Mouse (Mus musculus): ENCODE results near the gene Chd9. TPM values are rescaled to one million over a fixed set of nuclear protein-coding genes. Genes with fewer than 3 reads are reported as not detected.

Chd9 gene
- polyA plus RNA-seq, 1 experiment, result 882 TPM

DNA sequence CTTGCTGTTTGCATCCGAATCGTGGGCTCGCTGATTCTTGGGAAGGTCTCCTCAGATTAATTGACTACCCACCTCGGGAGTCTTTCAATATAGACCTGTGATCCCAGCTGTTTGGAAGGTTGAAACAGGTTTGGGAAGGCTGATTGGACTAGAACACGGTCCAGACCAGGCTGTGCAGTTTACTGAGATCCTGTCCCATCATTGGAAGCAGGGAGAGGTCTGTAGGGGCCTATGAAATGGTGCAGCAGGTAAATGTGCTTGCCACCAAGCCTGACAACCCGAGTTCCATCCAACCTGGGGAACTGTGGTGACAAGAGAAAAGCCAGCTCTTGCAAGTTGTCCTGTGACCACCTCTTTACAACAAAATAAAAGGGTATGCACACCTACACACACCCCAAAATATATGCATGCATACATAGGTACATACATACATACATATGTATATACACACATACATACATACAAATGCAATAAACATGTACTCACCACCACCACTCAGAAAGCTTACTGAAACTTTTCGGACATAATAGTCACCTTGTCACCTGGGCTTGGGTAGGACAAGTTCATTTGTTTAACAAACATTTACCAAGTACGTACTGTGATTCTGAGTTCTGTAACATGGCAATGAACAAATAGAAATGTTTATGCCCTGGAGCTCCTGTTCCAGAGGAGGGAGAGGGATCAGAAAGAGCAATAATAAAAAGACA lies 63.9 kb downstream of the Chd9 start:
- WGBS, result 20% methylated on average over 8 of the region's 8 CpGs
- peak overlapping the region; percentile 78 for H3K4me3 ChIP-seq (replicated peaks; ENCODE audit: insufficient read depth, low read depth, low read length)
- no peaks in the 10 kb centered on the region for H3K27me3 ChIP-seq (ENCODE audit: control insufficient read depth, insufficient read depth, low read length)
- TF ChIP-seq CTCF (IDR thresholded peaks at IDR 0.05; ENCODE audit: borderline replicate concordance, insufficient read depth, low read depth, low read length), result no peak
- peak; percentile 19; the same call in 1 of the 2 replicates for TF ChIP-seq POLR2A (IDR thresholded peaks at IDR 0.05; ENCODE audit: borderline replicate concordance, insufficient read depth, low read length)
- H3K4me1 ChIP-seq (ENCODE audit: control insufficient read depth, insufficient read depth, low read length), result peaks cover 11% of the 10 kb centered on the region; the same call in 1 of the 2 replicates
- DNase-seq, result peak in 1 of 2 experiments; percentile 37
- peak overlapping the region; percentile 99 for H3K27ac ChIP-seq (ENCODE audit: insufficient read depth, low read length)

DNA sequence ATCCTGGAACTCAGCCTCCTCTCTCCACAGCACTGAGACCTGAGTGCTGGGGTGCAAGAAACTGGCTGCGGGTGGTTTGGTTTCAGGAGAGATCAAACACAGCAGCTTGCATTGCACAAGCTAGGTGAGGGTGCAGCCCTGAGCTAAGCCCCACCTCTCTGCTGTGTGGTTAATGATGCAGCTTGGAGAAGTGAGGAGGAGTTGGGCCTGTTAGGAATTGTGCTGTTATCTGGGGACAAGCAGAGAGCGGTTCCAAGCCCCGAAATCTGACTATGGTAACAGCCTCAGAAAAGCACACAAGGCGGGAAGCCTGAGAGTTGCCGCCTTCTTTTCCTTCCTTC lies 64.4 kb downstream of the Chd9 start:
- Histone ChIP-seq H3K27me3 (ENCODE audit: control insufficient read depth, insufficient read depth, low read length) (no peaks in the 10 kb centered on the region), H3K4me3 (replicated peaks; ENCODE audit: insufficient read depth, low read depth, low read length) (peak overlapping the region; percentile 78), H3K27ac (ENCODE audit: insufficient read depth, low read length) (peak overlapping the region; percentile 99; the same call in 1 of the 2 replicates), H3K4me1 (ENCODE audit: control insufficient read depth, insufficient read depth, low read length) (peaks cover 11% of the 10 kb centered on the region; the same call in 1 of the 2 replicates)
- WGBS, result 50% methylated on average over 5 of the region's 5 CpGs
- peak in 1 of 2 experiments; percentile 35 for DNase-seq
- TF ChIP-seq POLR2A (IDR thresholded peaks at IDR 0.05; ENCODE audit: borderline replicate concordance, insufficient read depth, low read length), result peak; percentile 26; the same call in 1 of the 2 replicates
- TF ChIP-seq CTCF (IDR thresholded peaks at IDR 0.05; ENCODE audit: borderline replicate concordance, insufficient read depth, low read depth, low read length), result no peak

DNA sequence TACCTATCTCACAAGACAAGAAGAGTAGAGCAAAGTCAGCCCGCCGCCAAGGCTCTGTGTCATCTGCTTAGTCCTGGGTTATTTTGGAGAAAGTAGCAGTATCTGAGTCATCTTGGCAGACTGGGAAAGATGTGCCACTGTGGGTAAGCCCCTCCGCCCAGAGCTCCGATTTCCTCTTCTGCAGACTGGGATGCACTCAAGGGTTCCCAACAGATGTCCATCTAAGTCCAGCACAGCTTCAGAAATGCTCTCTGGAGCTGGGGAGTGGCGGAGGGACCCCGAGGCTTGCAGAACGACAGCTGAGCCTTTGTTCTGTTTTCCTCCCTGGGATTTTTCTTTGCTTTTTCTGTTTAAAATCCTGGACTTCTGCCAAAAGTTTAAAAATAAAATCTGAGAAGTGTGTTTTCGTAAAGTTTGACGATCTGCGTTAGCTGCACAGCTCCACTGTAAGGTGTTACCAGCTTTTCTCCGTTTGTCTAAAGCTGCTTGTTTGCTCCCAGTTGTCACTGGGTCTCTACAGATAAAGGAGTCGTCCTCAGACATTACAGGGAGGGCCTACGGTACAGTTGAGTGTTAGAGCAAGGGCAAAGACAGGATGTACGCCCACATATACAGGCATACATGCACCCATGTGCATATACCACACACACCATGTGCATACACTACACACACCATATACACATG lies 66.2 kb downstream of the Chd9 start:
- WGBS, result 14% methylated on average over 14 of the region's 14 CpGs
- TF ChIP-seq CTCF (IDR thresholded peaks at IDR 0.05; ENCODE audit: borderline replicate concordance, insufficient read depth, low read depth, low read length) (no peak), POLR2A (IDR thresholded peaks at IDR 0.05; ENCODE audit: borderline replicate concordance, insufficient read depth, low read length) (peak; percentile 31; the same call in 1 of the 2 replicates)
- Histone ChIP-seq H3K4me1 (ENCODE audit: control insufficient read depth, insufficient read depth, low read length) (peaks cover 11% of the 10 kb centered on the region; the same call in 1 of the 2 replicates), H3K27ac (ENCODE audit: insufficient read depth, low read length) (peak overlapping the region; percentile 73), H3K27me3 (ENCODE audit: control insufficient read depth, insufficient read depth, low read length) (no peaks in the 10 kb centered on the region), H3K4me3 (replicated peaks; ENCODE audit: insufficient read depth, low read depth, low read length) (peak overlapping the region; percentile 25)
- DNase-seq, result peak; percentile 40 to 59

DNA sequence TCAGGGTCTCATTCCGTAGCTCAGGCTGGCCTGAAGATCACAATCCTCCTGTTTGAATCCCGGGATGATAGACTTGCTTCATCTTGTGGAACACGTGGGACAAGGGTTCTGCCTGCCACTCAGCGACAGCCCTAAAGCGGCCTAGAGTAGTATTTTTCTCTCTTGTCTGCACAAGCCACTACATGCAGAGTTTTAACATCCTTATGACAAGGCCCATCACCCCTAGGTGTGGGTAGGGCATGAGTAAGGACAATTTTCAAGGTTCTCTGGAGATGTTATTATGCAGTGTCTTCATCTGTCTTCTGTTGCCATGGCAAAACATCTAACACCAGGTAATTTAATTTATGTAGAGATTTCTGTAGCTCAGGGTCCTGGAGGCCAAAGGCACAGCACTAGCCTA lies 69.2 kb downstream of the Chd9 start:
- Histone ChIP-seq H3K27me3 (ENCODE audit: control insufficient read depth, insufficient read depth, low read length) (no peaks in the 10 kb centered on the region), H3K27ac (ENCODE audit: insufficient read depth, low read length) (no peak overlapping the region), H3K4me1 (ENCODE audit: control insufficient read depth, insufficient read depth, low read length) (peaks cover 11% of the 10 kb centered on the region; the same call in 1 of the 2 replicates), H3K4me3 (replicated peaks; ENCODE audit: insufficient read depth, low read depth, low read length) (no peak overlapping the region)
- no peak for DNase-seq
- TF ChIP-seq CTCF (IDR thresholded peaks at IDR 0.05; ENCODE audit: borderline replicate concordance, insufficient read depth, low read depth, low read length), result no peak
- no peak for TF ChIP-seq POLR2A (IDR thresholded peaks at IDR 0.05; ENCODE audit: borderline replicate concordance, insufficient read depth, low read length)
- 69% methylated on average over 5 of the region's 5 CpGs for WGBS

DNA sequence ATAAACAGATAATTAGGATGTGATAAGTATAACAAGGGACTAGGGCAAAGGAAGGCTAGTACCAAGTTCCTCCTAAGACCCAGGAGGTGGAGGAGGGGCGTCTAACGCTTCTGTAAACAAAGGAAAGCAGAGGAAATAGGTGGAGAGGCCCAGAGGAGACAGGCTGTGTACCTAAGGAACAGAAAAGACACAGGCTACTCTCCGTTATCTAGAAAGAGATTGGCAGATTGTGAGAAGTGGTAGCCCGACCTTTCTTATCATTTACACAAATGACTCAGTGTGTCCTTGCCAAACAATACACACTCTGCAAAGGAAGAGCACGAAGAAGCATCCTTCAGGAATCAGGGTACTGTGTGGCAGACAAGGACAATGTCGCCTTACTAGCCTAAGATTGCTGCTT lies 70.4 kb downstream of the Chd9 start:
- DNase-seq, result no peak
- Histone ChIP-seq H3K4me1 (ENCODE audit: control insufficient read depth, insufficient read depth, low read length) (peaks cover 6% of the 10 kb centered on the region; the same call in 1 of the 2 replicates), H3K4me3 (replicated peaks; ENCODE audit: insufficient read depth, low read depth, low read length) (no peak overlapping the region), H3K27me3 (ENCODE audit: control insufficient read depth, insufficient read depth, low read length) (no peaks in the 10 kb centered on the region), H3K27ac (ENCODE audit: insufficient read depth, low read length) (no peak overlapping the region)
- no peak for TF ChIP-seq POLR2A (IDR thresholded peaks at IDR 0.05; ENCODE audit: borderline replicate concordance, insufficient read depth, low read length)
- no peak for TF ChIP-seq CTCF (IDR thresholded peaks at IDR 0.05; ENCODE audit: borderline replicate concordance, insufficient read depth, low read depth, low read length)
- 63% methylated on average over 6 of the region's 6 CpGs for WGBS

DNA sequence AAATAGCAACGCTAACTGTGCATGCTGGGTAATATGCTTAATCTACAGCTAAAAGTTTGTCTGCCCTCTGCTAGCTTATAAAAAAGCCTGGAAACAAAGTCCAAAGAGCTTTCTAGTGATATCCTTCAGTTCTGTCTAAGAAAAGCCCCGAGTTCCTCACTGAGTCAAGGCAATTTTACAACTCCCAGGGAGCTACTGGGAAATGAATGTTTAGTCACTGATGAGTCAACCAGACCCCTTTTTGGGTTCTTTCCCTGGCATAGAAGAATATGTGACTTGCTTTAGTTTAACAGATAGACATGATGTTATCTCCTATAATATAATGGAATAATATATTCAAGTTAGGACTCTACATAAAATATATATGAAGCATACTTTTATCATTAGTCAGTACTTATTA lies 73.8 kb downstream of the Chd9 start:
- DNase-seq, result no peak
- no peak for TF ChIP-seq CTCF (IDR thresholded peaks at IDR 0.05; ENCODE audit: borderline replicate concordance, insufficient read depth, low read depth, low read length)
- TF ChIP-seq POLR2A (IDR thresholded peaks at IDR 0.05; ENCODE audit: borderline replicate concordance, insufficient read depth, low read length), result no peak
- Histone ChIP-seq H3K4me1 (ENCODE audit: control insufficient read depth, insufficient read depth, low read length) (no peaks in the 10 kb centered on the region), H3K4me3 (replicated peaks; ENCODE audit: insufficient read depth, low read depth, low read length) (no peak overlapping the region), H3K27me3 (ENCODE audit: control insufficient read depth, insufficient read depth, low read length) (no peaks in the 10 kb centered on the region), H3K27ac (ENCODE audit: insufficient read depth, low read length) (no peak overlapping the region)
- WGBS, result 77% methylated on average over 2 of the region's 2 CpGs

DNA sequence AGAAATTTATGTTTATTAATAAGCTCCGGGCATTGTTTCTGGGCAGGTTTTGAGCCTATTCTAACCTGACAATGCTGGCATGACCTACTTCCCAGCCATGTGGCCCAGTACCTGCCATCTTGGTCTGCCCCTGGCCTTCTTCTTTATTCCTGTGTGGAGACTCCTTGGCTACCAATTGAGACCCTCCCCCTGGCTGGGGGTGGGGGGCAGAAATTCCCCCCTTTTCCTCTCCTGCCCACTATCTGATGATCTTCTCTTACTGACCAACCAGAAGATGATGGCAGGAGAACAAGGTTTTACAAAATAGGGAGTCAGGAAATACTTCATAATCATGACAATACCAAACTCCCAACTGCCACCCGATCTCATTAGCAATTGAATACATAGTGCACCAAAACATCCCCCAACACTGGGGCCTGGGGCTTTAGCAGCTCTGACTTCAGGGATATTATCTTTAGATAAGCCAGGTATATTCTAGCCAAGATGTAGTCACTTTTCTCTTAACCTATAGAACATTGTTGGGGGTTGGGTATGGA lies 76.1 kb downstream of the Chd9 start:
- H3K4me1 ChIP-seq (ENCODE audit: control insufficient read depth, insufficient read depth, low read length), result no peaks in the 10 kb centered on the region
- WGBS, result 88% methylated on average over 2 of the region's 2 CpGs

More for the DNA sequence above, 76.1 kb downstream of the Chd9 start:
- no peak for TF ChIP-seq CTCF (IDR thresholded peaks at IDR 0.05; ENCODE audit: borderline replicate concordance, insufficient read depth, low read depth, low read length)
- TF ChIP-seq POLR2A (IDR thresholded peaks at IDR 0.05; ENCODE audit: borderline replicate concordance, insufficient read depth, low read length), result no peak
- Histone ChIP-seq H3K27me3 (ENCODE audit: control insufficient read depth, insufficient read depth, low read length) (no peaks in the 10 kb centered on the region), H3K4me3 (replicated peaks; ENCODE audit: insufficient read depth, low read depth, low read length) (no peak overlapping the region), H3K27ac (ENCODE audit: insufficient read depth, low read length) (no peak overlapping the region)
- DNase-seq, result no peak

Data from cerebellum, adult 2 months (tissue).